Mouse (Mus musculus): ENCODE results near the gene Tmx2.
"Not testable (repeated sequence)": the region's sequence is repeated elsewhere in the genome, so short reads cannot be mapped to it uniquely, and the experiment has no call there.

Gene Tmx2

DNA sequence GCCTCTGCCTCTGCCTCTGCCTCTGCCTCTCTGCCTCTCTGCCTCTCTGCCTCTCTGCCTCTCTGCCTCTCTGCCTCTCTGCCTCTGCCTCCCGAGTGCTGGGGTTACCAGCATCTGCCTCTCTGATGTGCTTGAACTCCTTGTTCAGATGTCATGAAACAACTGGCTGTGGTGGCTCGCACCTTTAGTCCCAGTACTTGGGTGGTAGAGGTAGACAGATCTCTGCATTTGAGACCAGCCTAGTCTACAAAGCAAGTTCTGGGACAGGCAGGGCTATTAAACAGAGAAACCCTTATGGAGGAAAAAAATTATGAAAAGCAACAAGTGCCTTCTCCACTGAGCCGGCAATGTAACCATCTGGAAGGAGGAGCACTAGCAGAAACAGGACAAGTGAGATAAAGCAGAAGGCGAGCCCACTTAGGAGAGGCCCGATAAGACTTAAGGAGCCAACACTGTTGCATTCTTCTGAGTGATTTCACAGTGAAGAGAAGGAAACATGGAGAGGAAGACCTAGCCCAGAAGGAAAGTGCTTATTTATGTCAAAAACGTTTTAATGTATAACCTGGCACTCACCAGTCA lies 3.8 kb upstream of the Tmx2 start:
- DNase-seq, result no peak

GRCm38 (mm10) chr2:84677968-84678880 lies 716 bp downstream of the Tmx2 start, which contains the start of the genes Gm28635 and Med19:
Gene Gm28635, minus strand, starts transcription at chr2:84678041.
Gene Med19, plus strand, starts transcription at chr2:84678402.
- DNase-seq, result peak; percentile 89 to 98

DNA sequence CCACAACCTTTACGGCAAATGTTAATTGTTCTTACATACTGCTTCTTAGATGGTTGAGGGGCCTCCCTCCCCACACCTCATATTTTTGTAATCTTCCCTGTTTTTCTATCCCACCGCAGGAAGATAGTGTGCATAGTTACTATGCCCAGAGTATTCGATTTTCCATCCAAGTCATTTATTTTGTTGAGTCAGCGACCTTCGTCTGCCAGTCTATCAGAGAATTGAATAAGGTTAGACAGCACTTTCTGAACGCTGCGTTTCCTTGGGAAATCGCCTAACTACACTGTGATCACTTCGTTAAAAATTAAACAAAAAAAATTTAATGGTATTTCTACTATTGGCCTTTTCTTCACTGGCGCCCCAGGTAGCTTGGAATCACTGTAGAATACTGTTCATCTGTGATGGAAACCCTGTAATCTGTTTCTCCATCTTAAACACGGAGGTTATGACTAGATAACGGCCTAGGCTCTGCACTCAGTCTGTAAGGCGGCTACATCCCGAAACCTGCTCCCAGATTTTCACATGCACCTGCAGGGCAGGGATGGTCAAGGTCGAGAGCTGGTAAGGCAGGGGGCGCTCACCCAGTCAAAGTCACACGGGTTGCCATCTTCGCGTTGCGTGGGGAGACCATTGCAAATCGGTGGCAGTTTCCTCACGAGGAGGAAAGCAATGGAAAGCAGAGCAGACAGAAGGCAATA lies 1.5 kb downstream of the Tmx2 start:
- DNase-seq, result no peak

DNA sequence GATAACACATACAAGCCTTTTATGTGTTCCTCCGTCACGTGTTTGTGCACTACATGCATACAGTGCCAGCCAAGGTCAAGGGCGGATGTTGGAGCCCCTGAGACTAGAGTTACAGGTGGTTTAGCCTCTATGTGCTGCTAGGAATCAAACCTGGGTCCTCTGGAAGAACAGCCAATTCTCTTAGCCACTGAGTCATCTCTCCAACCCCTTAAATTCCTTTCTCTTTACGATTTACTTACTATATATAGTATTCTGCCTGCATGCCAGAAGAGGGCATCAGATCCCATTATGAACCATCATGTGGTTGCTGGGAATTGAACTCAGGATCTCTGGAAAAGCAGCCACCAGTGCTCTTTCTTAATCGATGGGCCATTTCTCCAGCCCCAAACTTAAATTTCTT lies 7.4 kb downstream of the Tmx2 start:
- DNase-seq, result not testable (repeated sequence)

- DNase-seq, result peak; percentile 77 to 83
Observed at GRCm38 (mm10) chr2:84670569-84670933, 8.4 kb downstream of the Tmx2 start, which contains the start of gene Selenoh. Gene Selenoh, minus strand, starts transcription at chr2:84670770.

GRCm38 (mm10) chr2:84669828-84670568 lies 8.9 kb downstream of the Tmx2 start:
- DNase-seq, result peak in 1 of 2 experiments; percentile 50

DNA sequence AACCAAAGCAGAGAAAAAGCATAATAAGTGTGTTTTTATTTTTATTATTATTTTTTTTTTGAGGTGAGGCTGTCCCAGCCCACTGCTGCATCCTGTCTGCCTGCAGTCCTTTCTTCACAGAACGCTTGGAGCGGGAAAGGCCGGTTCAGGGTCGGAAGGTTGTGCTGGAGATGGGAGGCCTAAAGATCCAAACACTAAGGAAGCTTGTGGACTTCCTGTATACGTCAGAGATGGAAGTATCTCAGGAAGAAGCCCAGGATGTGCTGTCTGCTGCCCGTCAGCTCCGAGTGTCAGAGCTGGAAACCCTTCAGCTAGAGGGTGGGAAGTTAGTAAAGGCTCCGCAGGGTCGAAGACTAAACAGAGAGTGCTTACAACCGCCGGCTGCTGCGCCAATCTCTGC lies 12.9 kb downstream of the Tmx2 start:
- DNase-seq, result no peak

DNA sequence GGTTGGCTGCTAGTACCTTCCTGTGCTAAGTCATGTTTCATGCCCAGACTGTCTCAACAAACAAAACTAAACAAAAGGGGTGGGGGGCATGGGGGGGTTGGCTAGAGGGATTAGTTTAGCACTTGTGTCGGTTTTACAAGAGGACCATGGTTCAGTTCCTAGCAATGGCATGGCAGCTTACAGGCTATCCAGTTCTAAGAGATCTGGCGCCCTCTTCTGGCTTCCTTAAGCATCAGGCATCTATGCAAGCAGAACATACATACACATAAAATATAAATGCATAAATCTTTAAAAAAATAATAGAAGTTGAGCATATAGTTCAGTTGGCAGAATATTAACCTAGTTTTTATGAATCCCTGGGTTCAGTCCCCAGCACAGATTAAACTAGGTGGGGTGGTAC lies 16.1 kb downstream of the Tmx2 start:
- peak; percentile 36 to 45 for DNase-seq

DNA sequence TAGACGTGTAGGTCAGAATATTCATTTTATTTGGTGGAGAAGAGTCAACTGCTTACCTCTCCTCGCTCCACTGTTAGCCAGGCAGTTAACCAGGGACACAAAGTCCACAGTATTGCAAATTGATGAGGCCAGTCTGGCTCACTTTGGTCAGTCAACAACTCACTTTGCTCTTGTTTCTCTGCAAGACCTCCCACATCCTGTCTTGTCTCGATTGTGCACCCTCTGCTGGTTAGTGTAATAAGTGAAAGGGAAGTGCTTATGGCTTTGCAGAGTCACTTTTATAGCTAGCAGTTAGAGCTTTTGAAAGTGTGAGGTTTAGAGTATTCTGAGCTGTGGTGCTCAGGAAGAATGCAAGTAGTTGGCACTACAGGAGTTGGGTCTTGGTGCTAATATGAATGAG lies 18.7 kb downstream of the Tmx2 start:
- DNase-seq, result peak in 1 of 2 experiments; percentile 24

- DNase-seq, result no peak
Observed at GRCm38 (mm10) chr2:84658806-84659205, 20.1 kb downstream of the Tmx2 start, which contains the start of gene Btbd18. Gene Btbd18, plus strand, starts transcription at chr2:84659079.

GRCm38 (mm10) chr2:84655864-84656263 lies 23.1 kb downstream of the Tmx2 start:
- DNase-seq, result no peak

DNA sequence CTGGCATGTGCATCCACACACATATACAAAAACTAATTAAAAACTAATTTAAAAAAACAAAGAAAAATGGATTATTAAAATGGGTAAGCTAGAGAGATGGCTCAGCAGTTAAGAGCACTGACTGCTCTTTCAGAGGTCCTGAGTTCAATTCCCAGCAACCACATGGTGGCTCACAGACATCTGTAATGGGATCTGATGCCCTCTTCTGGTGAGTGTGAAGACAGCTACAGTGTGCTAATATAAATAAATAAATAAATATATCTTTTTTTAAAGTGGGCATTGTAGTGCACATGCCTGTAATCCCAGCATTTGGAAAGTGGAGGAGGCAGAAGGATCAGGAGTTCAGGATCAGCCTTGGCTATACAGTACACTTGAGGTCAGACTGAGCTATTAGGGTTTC lies 25.6 kb downstream of the Tmx2 start:
- no peak for DNase-seq

GRCm38 (mm10) chr2:84650464-84651195 lies 28.3 kb downstream of the Tmx2 start, which contains the start of gene Ctnnd1:
Gene Ctnnd1, minus strand, starts transcription at chr2:84650765.
- peak; percentile 84 to 89 for DNase-seq

GRCm38 (mm10) chr2:84649674-84650073 lies 29.3 kb downstream of the Tmx2 start:
- peak in 1 of 2 experiments; percentile 33 for DNase-seq

- peak in 1 of 2 experiments; percentile 20 for DNase-seq
Observed at GRCm38 (mm10) chr2:84648369-84648768, 30.6 kb downstream of the Tmx2 start.

- no peak for DNase-seq
Observed at GRCm38 (mm10) chr2:84647051-84647568, 31.8 kb downstream of the Tmx2 start.

DNA sequence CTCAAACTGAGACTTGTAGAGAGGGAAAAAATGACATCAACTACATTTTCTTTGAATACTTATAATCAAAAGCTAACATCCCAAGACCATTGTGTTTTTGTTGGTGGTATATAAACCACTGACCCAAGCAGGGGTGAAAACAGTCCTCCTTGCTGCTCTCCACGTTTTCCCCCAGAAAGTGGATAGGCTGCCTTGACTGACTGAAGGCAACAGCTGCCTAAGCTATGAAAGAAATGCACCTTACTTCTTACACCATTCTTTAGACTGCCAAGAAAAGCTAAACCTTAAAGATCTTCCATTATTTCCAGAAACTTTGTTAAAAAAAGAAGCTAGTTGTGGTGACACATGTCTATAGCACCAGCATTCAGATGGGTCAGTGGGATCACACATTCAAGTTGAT lies 32.8 kb downstream of the Tmx2 start:
- no peak for DNase-seq

DNA sequence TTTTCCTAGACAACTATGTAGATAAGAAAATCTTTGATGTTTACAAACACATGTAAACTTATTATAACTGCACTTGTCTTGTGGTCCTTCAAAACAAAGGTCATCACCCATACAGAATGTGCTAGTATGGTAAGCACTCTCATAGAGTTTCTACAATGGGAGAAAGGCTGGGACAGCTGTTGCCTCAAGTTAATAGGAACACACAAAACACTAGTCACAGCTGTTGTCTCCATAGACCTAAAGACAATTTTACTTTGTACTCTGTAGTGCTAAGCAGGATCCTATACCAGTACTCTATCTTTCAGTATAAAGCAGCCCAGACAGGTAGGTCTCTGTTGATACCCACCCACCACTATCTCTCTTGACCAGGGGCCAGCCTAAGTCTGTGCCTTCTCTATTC lies 38.1 kb downstream of the Tmx2 start:
- DNase-seq, result no peak

GRCm38 (mm10) chr2:84638428-84639220 lies 40.3 kb downstream of the Tmx2 start:
- DNase-seq, result no peak

- DNase-seq, result no peak
Observed at GRCm38 (mm10) chr2:84637452-84638165, 41.3 kb downstream of the Tmx2 start.
